Mouse (Mus musculus) MEL (cell line): Measurements from ENCODE around the gene Prpf4b. TPM values are rescaled to one million over a fixed set of nuclear protein-coding genes. Genes with fewer than 3 reads are reported as not detected.
A peak's percentile ranks its signal among the peaks of the same experiment; 100 is the strongest.

ENCODE experiments used
- DNase-seq: peaks from one replicate; pipeline ENCODE4 v3.0.0; 2011; ENCODE audit warnings: low read depth, low spot score
- H3K27ac ChIP-seq: 2 replicates; pipeline ENCODE4 v1.5.1; 2012; ENCODE audit warnings: low read depth, mild to moderate bottlenecking, control low read depth, low read length, moderate library complexity; ENCODE audit not compliant: control insufficient read depth
- H3K27me3 ChIP-seq, 2 experiments: fragments of 150-350 bp in 1 of 2; sonication (generic) in 1 of 2; 2 replicates each; pipeline ENCODE4 v1.6.1; 2012; ENCODE audit warnings: low read length in 2 of 2, mild to moderate bottlenecking in 2 of 2, improper control_type of control experiment in 1 of 2, moderate library complexity in 1 of 2; ENCODE audit not compliant: insufficient read depth in 2 of 2, control insufficient read depth in 1 of 2
- H3K36me3 ChIP-seq, 2 experiments: 2 replicates each; pipeline ENCODE4 v1.6.1; 2012 to 2014; ENCODE audit warnings: low read length in 2 of 2, improper control_type of control experiment in 1 of 2, inconsistent platforms in 1 of 2, mild to moderate bottlenecking in 1 of 2; ENCODE audit not compliant: insufficient read depth in 2 of 2, control insufficient read depth in 1 of 2
- H3K4me1 ChIP-seq, 2 experiments: fragments of 150-350 bp in 1 of 2; sonication (generic) in 1 of 2; 2 replicates each; pipeline ENCODE4 v1.6.1; 2012; ENCODE audit warnings: low read length in 2 of 2, improper control_type of control experiment in 1 of 2, mild to moderate bottlenecking in 1 of 2; ENCODE audit not compliant: insufficient read depth in 2 of 2, control insufficient read depth in 1 of 2
- H3K4me3 ChIP-seq, 2 experiments: fragments of 150-350 bp in 1 of 2; sonication (generic) in 1 of 2; 2 replicates each; pipeline ENCODE4 v1.5.1; 2012; ENCODE audit warnings: low read depth in 2 of 2, low read length in 2 of 2, mild to moderate bottlenecking in 2 of 2, moderate library complexity in 2 of 2, control low read depth in 1 of 2, improper control_type of control experiment in 1 of 2; ENCODE audit not compliant: control insufficient read depth in 1 of 2, insufficient read depth in 1 of 2
- H3K79me2 ChIP-seq: 2 replicates; pipeline ENCODE4 v1.6.1; 2012; ENCODE audit warnings: mild to moderate bottlenecking, low read length, moderate library complexity; ENCODE audit not compliant: control insufficient read depth, poor library complexity, insufficient read depth
- H3K9ac ChIP-seq: 2 replicates; pipeline ENCODE4 v1.6.1; 2012; ENCODE audit warnings: low read depth, mild to moderate bottlenecking, control low read depth, low read length, moderate library complexity; ENCODE audit not compliant: control insufficient read depth, poor library complexity, severe bottlenecking
- H3K9me3 ChIP-seq: fragments of 150-350 bp; sonication (generic); replicated peaks from 2 replicates; pipeline ENCODE4 v1.6.1; 2012; ENCODE audit warnings: mild to moderate bottlenecking, low read length, improper control_type of control experiment, moderate library complexity; ENCODE audit not compliant: insufficient read depth
- BHLHE40 ChIP-seq: IDR thresholded peaks from 2 replicates; pipeline ENCODE4 v1.6.1; 2012; ENCODE audit warnings: low read depth, mild to moderate bottlenecking, inconsistent platforms, low read length, improper control_type of control experiment, borderline replicate concordance
- CHD1 ChIP-seq: IDR thresholded peaks from 2 replicates; pipeline ENCODE4 v1.6.1; 2012; ENCODE audit warnings: low read depth, mild to moderate bottlenecking, inconsistent platforms, low read length, improper control_type of control experiment
- E2F4 ChIP-seq: IDR thresholded peaks from 2 replicates; pipeline ENCODE4 v1.6.1; 2011; ENCODE audit warnings: low read depth, low read length, improper control_type of control experiment, borderline replicate concordance
- ELF1 ChIP-seq: IDR thresholded peaks from 2 replicates; pipeline ENCODE4 v1.6.1; 2014; ENCODE audit warnings: low read depth, mild to moderate bottlenecking, inconsistent platforms, low read length, improper control_type of control experiment, moderate library complexity
- EP300 ChIP-seq, 2 experiments: IDR thresholded peaks; 2 replicates each; pipeline ENCODE4 v1.6.1; 2011; ENCODE audit warnings: improper control_type of control experiment in 2 of 2, low read length in 2 of 2, low read depth in 1 of 2, mild to moderate bottlenecking in 1 of 2
- ETS1 ChIP-seq: IDR thresholded peaks from 2 replicates; pipeline ENCODE4 v1.6.1; 2012; ENCODE audit warnings: low read depth, mild to moderate bottlenecking, inconsistent platforms, low read length, improper control_type of control experiment, moderate library complexity
- GABPA ChIP-seq: IDR thresholded peaks from 2 replicates; pipeline ENCODE4 v1.6.1; 2012; ENCODE audit warnings: low read depth, mild to moderate bottlenecking, inconsistent platforms, low read length, improper control_type of control experiment, moderate library complexity
- GATA1 ChIP-seq: IDR thresholded peaks from 2 replicates; pipeline ENCODE4 v1.6.1; 2011; ENCODE audit warnings: low read depth, low read length, improper control_type of control experiment
- HCFC1 ChIP-seq: IDR thresholded peaks from 2 replicates; pipeline ENCODE4 v1.6.1; 2012; ENCODE audit warnings: low read depth, mild to moderate bottlenecking, inconsistent platforms, low read length, improper control_type of control experiment, moderate library complexity
- JUND ChIP-seq: IDR thresholded peaks from 2 replicates; pipeline ENCODE4 v1.6.1; 2011; ENCODE audit warnings: low read depth, mild to moderate bottlenecking, improper control_type of control experiment, low read length
- KAT2A ChIP-seq: conservative IDR thresholded peaks from 2 replicates; pipeline ENCODE4 v1.6.1; 2012; ENCODE audit warnings: low read depth, low read length, improper control_type of control experiment, inconsistent platforms
- MAFK ChIP-seq: IDR thresholded peaks from 2 replicates; pipeline ENCODE4 v1.6.1; 2011; ENCODE audit warnings: low read depth, mild to moderate bottlenecking, low read length, improper control_type of control experiment, borderline replicate concordance
- MXI1 ChIP-seq: IDR thresholded peaks from 2 replicates; pipeline ENCODE4 v1.6.1; 2011; ENCODE audit warnings: mild to moderate bottlenecking, low read depth, low read length, improper control_type of control experiment
- MYB ChIP-seq: IDR thresholded peaks from 2 replicates; pipeline ENCODE4 v1.6.1; 2011; ENCODE audit warnings: mild to moderate bottlenecking, low read depth, low read length, improper control_type of control experiment
- MYC ChIP-seq: IDR thresholded peaks from 2 replicates; pipeline ENCODE4 v1.6.1; 2011; ENCODE audit warnings: low read depth, mild to moderate bottlenecking, low read length, improper control_type of control experiment, moderate library complexity
- NELFE ChIP-seq: IDR thresholded peaks from 2 replicates; pipeline ENCODE4 v1.6.1; 2011; ENCODE audit warnings: low read depth, low read length, improper control_type of control experiment
- NRF1 ChIP-seq: IDR thresholded peaks from 2 replicates; pipeline ENCODE4 v1.6.1; 2014; ENCODE audit warnings: low read depth, mild to moderate bottlenecking, inconsistent platforms, low read length, improper control_type of control experiment, moderate library complexity; ENCODE audit not compliant: poor library complexity, insufficient read depth, severe bottlenecking
- POLR2A ChIP-seq, 2 experiments: IDR thresholded peaks; 2 replicates each; pipeline ENCODE4 v1.6.1; 2011 to 2012; ENCODE audit warnings: low read length in 2 of 2, mild to moderate bottlenecking in 2 of 2, control low read depth in 1 of 2, improper control_type of control experiment in 1 of 2, low read depth in 1 of 2, moderate library complexity in 1 of 2; ENCODE audit not compliant: control insufficient read depth in 1 of 2, insufficient read depth in 1 of 2, poor library complexity in 1 of 2
- POLR2AphosphoS2 ChIP-seq: IDR thresholded peaks from 2 replicates; pipeline ENCODE4 v1.6.1; 2011; ENCODE audit warnings: low read length, improper control_type of control experiment
- POLR2AphosphoS5 ChIP-seq: IDR thresholded peaks from 2 replicates; pipeline ENCODE4 v1.6.1; 2012; ENCODE audit warnings: low read depth, borderline replicate concordance, mild to moderate bottlenecking, inconsistent platforms, low read length, moderate library complexity, mixed read lengths
- SIN3A ChIP-seq: IDR thresholded peaks from 2 replicates; pipeline ENCODE4 v1.6.1; 2012; ENCODE audit warnings: low read length, improper control_type of control experiment, inconsistent platforms
- SMC3 ChIP-seq: IDR thresholded peaks from 2 replicates; pipeline ENCODE4 v1.6.1; 2011; ENCODE audit warnings: low read depth, low read length, improper control_type of control experiment
- TAL1 ChIP-seq: IDR thresholded peaks from 2 replicates; pipeline ENCODE4 v1.6.1; 2012; ENCODE audit warnings: mild to moderate bottlenecking, inconsistent platforms, low read length, moderate library complexity, mixed read lengths
- TBP ChIP-seq: IDR thresholded peaks from 2 replicates; pipeline ENCODE4 v1.8.0; 2011; ENCODE audit warnings: low read depth, low read length, improper control_type of control experiment
- UBTF ChIP-seq: IDR thresholded peaks from 2 replicates; pipeline ENCODE4 v1.6.1; 2012; ENCODE audit warnings: low read depth, mild to moderate bottlenecking, inconsistent platforms, low read length, improper control_type of control experiment, moderate library complexity, borderline replicate concordance; ENCODE audit not compliant: insufficient read depth
- USF1 ChIP-seq: IDR thresholded peaks from 2 replicates; pipeline ENCODE4 v1.6.1; 2014; ENCODE audit warnings: low read depth, mild to moderate bottlenecking, inconsistent platforms, low read length, improper control_type of control experiment, moderate library complexity
- USF2 ChIP-seq, 2 experiments: IDR thresholded peaks; 2 replicates each; pipeline ENCODE4 v1.6.1; 2011 to 2012; ENCODE audit warnings: improper control_type of control experiment in 2 of 2, low read length in 2 of 2, borderline replicate concordance in 1 of 2, inconsistent platforms in 1 of 2, low read depth in 1 of 2, mild to moderate bottlenecking in 1 of 2; ENCODE audit not compliant: insufficient read depth in 1 of 2
- ZC3H11A ChIP-seq: IDR thresholded peaks from 2 replicates; pipeline ENCODE4 v1.6.1; 2012; ENCODE audit warnings: low read depth, mild to moderate bottlenecking, inconsistent platforms, low read length, improper control_type of control experiment
- ZKSCAN1 ChIP-seq: IDR thresholded peaks from 2 replicates; pipeline ENCODE4 v1.6.1; 2012; ENCODE audit warnings: low read depth, mild to moderate bottlenecking, inconsistent platforms, low read length, improper control_type of control experiment, moderate library complexity
- ZNF384 ChIP-seq: IDR thresholded peaks from 2 replicates; pipeline ENCODE4 v1.6.1; 2012; ENCODE audit warnings: low read depth, mild to moderate bottlenecking, inconsistent platforms, low read length, improper control_type of control experiment
- polyA plus RNA-seq, 2 experiments: library from polyadenylated mRNA; stranded (reverse) in 1 of 2; unstranded in 1 of 2; fragments of >175 nt in 1 of 2; fragments of >200 nt in 1 of 2; gene quantifications; 2 replicates each; pipeline versions ENCODE4 v1.2.1 to v1.2.4; 2012; ENCODE audit warnings: low replicate concordance in 2 of 2, low read depth in 1 of 2; ENCODE audit not compliant: insufficient read length in 2 of 2, insufficient read depth in 1 of 2, missing spikeins in 1 of 2
- total RNA-seq: library from RNA; depleted of rRNA; stranded (reverse); fragments of 300-350 nt; gene quantifications from 2 replicates; pipeline ENCODE4 v1.2.3, GENCODE M21; 2012

The Prpf4b gene
- total and polyA plus RNA-seq, 3 experiments = 74.9 to 88.6 TPM; not detected in 1

DNA sequence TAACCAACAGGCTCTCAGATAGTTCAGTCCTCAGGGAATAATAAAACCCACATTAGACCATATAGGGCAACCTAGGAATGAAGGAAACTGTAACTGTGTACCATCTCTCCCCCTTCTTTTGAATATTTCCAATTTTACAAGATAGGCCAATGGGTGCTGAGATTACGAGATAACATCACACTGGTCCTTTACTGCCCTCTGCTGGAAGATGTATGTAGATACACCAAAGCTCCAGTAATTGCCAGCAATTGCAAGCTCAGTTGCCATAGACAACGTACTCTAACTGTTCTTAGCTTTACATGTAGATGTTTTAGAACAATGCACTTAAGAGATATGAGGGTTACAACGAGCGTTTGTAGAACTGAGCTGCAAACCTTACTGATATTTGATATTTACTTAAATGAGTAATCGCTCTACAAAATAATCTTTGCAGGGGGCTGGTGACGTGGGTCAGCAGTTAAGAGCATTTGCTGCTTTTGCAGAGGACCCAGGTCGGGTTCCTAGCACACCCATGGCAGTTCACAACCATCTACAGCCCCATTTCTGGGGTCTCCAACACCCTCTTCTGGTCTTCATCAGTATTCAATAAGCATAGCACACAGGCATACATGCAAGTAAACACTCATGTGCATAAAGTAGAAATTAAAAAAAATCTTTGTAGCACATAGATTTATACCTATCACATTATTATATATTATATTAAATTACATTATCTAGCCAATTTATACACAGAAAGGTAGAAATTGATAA, 10.5 kb upstream of the Prpf4b start (continued):
- TF ChIP-seq ZKSCAN1 (no peak), MYC (no peak), ETS1 (no peak), KAT2A (no peak), POLR2AphosphoS5 (no peak), MAFK (no peak), MXI1 (no peak), UBTF (no peak), USF1 (no peak), MYB (no peak)

GRCm38 (mm10) chr13:34873801-34874681, 1.1 kb upstream of the Prpf4b start:
- peak; percentile 98 for DNase-seq
- Histone ChIP-seq H3K36me3 (peaks cover 0 to 16% of the 10 kb centered on the region in 2 experiments; a peak in 2 of 4 replicates), H3K9ac (peak overlapping the region; percentile 66), H3K4me3 (peak overlapping the region; percentile 87 to 89), H3K9me3 (no peaks in the 10 kb centered on the region), H3K4me1 (peaks cover 0 to 7% of the 10 kb centered on the region in 2 experiments; a peak in 3 of 4 replicates), H3K27me3 (peaks cover 0 to 1% of the 10 kb centered on the region in 2 experiments; a peak in 2 of 4 replicates), H3K27ac (peak overlapping the region; percentile 97), H3K79me2 (peaks cover 35% of the 10 kb centered on the region)
- peak; percentile 61 to 73; a peak in 3 of 4 replicates for TF ChIP-seq POLR2A (IDR thresholded peaks at IDR 0.05; ENCODE audit: control insufficient read depth in 1 of 2, insufficient read depth in 1 of 2, low read depth in 1 of 2, low read length in 2 of 2, poor library complexity in 1 of 2)
- TF ChIP-seq JUND = 0 out of 2 replicates have a peak, but pooled peaks have one; percentile 42
- TF ChIP-seq ZKSCAN1 = no peak
- no peak for TF ChIP-seq TAL1
- TF ChIP-seq MYC = peak; percentile 45; the same call in 1 of the 2 replicates
- TF ChIP-seq BHLHE40 = 0 out of 2 replicates have a peak, but pooled peaks have one; percentile 35
- no peak for TF ChIP-seq POLR2AphosphoS2
- no peak for TF ChIP-seq USF2 (IDR thresholded peaks at IDR 0.05; ENCODE audit: borderline replicate concordance in 1 of 2, insufficient read depth in 1 of 2, low read depth in 1 of 2, low read length in 2 of 2)
- peak; percentile 79 for TF ChIP-seq MXI1
- TF ChIP-seq NELFE = no peak; the same call in none of the 2 replicates
- peak; percentile 95 for TF ChIP-seq ELF1
- peak; percentile 92 for TF ChIP-seq NRF1
- TF ChIP-seq TBP = peak; percentile 74
- peak; percentile 67 for TF ChIP-seq ETS1
- TF ChIP-seq MYB = no peak
- TF ChIP-seq ZC3H11A = no peak
- peak; percentile 80 for TF ChIP-seq SIN3A
- TF ChIP-seq ZNF384 = peak; percentile 91
- no peak for TF ChIP-seq MAFK
- 0 out of 4 replicates have a peak, but pooled peaks have one; percentile 21 to 22 for TF ChIP-seq EP300 (IDR thresholded peaks at IDR 0.05; ENCODE audit: low read depth in 1 of 2, low read length in 2 of 2)
- no peak for TF ChIP-seq GABPA
- peak; percentile 88 for TF ChIP-seq HCFC1
- TF ChIP-seq SMC3 = 0 out of 2 replicates have a peak, but pooled peaks have one; percentile 6
- TF ChIP-seq GATA1 = no peak
- TF ChIP-seq CHD1 = no peak
- 0 out of 2 replicates have a peak, but pooled peaks have one; percentile 63 for TF ChIP-seq E2F4
